Mouse (Mus musculus) bone marrow, adult 2 months (tissue): Measurements from ENCODE around the gene Bcl7c.

ENCODE experiments used
- CTCF ChIP-seq: fragments of 200-500 bp; IDR thresholded peaks from 2 replicates; pipeline ENCODE4 v1.5.1; 2011; ENCODE audit warnings: low read length, control low read depth; ENCODE audit not compliant: control insufficient read depth, insufficient read depth
- POLR2A ChIP-seq: fragments of 200-500 bp; IDR thresholded peaks from 2 replicates; pipeline ENCODE4 v1.6.1; 2011; ENCODE audit warnings: low read depth, mild to moderate bottlenecking, control low read depth, low read length, borderline replicate concordance; ENCODE audit not compliant: control insufficient read depth

DNA sequence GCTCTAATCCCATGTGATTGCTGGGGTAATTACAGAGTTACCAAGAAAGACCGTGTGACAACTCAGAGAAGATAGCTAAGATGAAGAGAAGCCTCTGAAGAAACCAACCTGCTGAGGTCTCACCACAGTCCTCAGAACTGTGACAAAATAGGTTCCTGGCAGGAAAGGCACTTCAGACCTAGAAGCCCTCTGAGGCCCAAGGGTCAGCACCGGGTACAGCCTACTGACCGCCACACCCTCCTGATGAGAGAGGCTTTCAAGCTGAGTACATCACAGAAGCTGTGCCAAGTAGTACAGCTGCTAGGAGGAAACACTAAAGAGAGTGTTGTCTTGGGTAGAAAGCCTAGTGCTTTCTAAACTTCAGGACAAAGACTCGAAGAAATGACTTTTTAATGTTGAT lies 36.0 kb downstream of the Bcl7c start:
- TF ChIP-seq POLR2A: no peak
- no peak for TF ChIP-seq CTCF
